Mouse (Mus musculus) embryonic facial prominence, embryonic 14.5 days (tissue): ENCODE results near the gene Ttc16. TPM values are rescaled to one million over a fixed set of nuclear protein-coding genes. Genes with fewer than 3 reads are reported as not detected.

ENCODE experiments used
- ATAC-seq: fragments of 200-750 bp; cut with Nextera tagmentation; 2 replicates; pipeline ENCODE4 v1.8.0; 2017; ENCODE audit warnings: low read depth, moderate number of reproducible peaks, moderate TSS enrichment
- DNase-seq: peaks from one replicate; pipeline ENCODE4 v3.0.0-alpha.2; 2015; ENCODE audit warnings: low spot score
- H3K27ac ChIP-seq: fragments of 300-500 bp; sonication (generic); replicated peaks from 2 replicates; pipeline ENCODE4 v1.5.1; 2014; ENCODE audit warnings: low read depth, mild to moderate bottlenecking, low read length, moderate library complexity
- H3K27me3 ChIP-seq: fragments of 300-500 bp; sonication (generic); replicated peaks from 2 replicates; pipeline ENCODE4 v1.6.1; 2014; ENCODE audit warnings: low read length; ENCODE audit not compliant: control insufficient read depth, insufficient read depth
- H3K36me3 ChIP-seq: fragments of 300-500 bp; sonication (generic); 2 replicates; pipeline ENCODE4 v1.6.1; 2014; ENCODE audit warnings: low read length, mixed read lengths; ENCODE audit not compliant: control insufficient read depth, insufficient read depth
- H3K4me1 ChIP-seq: fragments of 300-500 bp; sonication (generic); 2 replicates; pipeline ENCODE4 v1.6.1; 2014; ENCODE audit warnings: antibody characterized with exemption, low read length; ENCODE audit not compliant: control insufficient read depth, insufficient read depth
- H3K4me2 ChIP-seq: fragments of 300-500 bp; sonication (generic); 2 replicates; pipeline ENCODE4 v1.6.1; 2014; ENCODE audit warnings: low read depth, mild to moderate bottlenecking, low read length, moderate library complexity, mixed read lengths
- H3K4me3 ChIP-seq: fragments of 300-500 bp; sonication (generic); 2 replicates; pipeline ENCODE4 v1.5.1; 2014; ENCODE audit warnings: low read depth, mild to moderate bottlenecking, low read length
- H3K9ac ChIP-seq: fragments of 300-500 bp; sonication (generic); 2 replicates; pipeline ENCODE4 v1.6.1; 2014; ENCODE audit warnings: low read depth, mild to moderate bottlenecking, low read length, moderate library complexity, mixed read lengths
- H3K9me3 ChIP-seq: fragments of 300-500 bp; sonication (generic); 2 replicates; pipeline ENCODE4 v1.6.1; 2016; ENCODE audit warnings: low read length; ENCODE audit not compliant: control insufficient read depth
- WGBS: fragments of 180-500 bp; shearing (Covaris S2); extraction: QIAGEN DNeasy Blood & Tissue Kit; methylation state at CpG from one replicate; pipeline ENCODE4 v1.1.7; 2014; 5-methylcytosine and 5-hydroxymethylcytosine counted together
- polyA plus RNA-seq: library from polyadenylated mRNA; unstranded; fragments of >200 nt; fragmentation: Nextera tagmentation; extraction: Ambion mirVana; gene quantifications from 2 replicates; pipeline ENCODE4 v1.2.1, GENCODE M21; 2014

Ttc16 gene
- polyA plus RNA-seq, 1 experiment from 2014 or later: 0.85 TPM

DNA sequence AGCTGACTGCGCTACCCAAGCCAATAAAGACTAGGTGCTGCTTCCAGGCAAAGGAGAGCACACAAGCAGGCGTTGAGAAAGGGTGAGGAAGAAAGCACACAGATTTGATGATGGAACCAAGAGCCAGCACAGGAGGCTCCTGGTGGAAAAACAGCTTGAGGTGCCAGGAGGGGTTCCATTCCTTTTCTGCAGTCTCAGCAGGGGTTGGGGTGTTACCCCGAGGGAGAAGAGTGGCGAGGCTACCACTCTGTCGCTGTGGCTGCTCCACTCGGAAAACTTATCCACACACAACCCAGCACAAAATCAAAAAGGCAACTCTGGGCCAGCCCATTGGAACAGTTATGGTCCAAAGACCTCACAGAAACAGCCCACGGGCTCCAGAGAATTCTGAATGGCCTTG is 42.2 kb upstream of the Ttc16 start:
- no peak overlapping the region for H3K9ac ChIP-seq
- H3K4me1 ChIP-seq: no peaks in the 10 kb centered on the region
- DNase-seq: no peak
- no peak for ATAC-seq
- 68% methylated on average over 7 of the region's 7 CpGs for WGBS
- H3K27ac ChIP-seq: no peak overlapping the region
- peaks cover 36% of the 10 kb centered on the region for H3K36me3 ChIP-seq
- H3K27me3 ChIP-seq: no peaks in the 10 kb centered on the region
- H3K4me3 ChIP-seq: no peak overlapping the region
- H3K9me3 ChIP-seq: no peaks in the 10 kb centered on the region
- H3K4me2 ChIP-seq: no peak overlapping the region

DNA sequence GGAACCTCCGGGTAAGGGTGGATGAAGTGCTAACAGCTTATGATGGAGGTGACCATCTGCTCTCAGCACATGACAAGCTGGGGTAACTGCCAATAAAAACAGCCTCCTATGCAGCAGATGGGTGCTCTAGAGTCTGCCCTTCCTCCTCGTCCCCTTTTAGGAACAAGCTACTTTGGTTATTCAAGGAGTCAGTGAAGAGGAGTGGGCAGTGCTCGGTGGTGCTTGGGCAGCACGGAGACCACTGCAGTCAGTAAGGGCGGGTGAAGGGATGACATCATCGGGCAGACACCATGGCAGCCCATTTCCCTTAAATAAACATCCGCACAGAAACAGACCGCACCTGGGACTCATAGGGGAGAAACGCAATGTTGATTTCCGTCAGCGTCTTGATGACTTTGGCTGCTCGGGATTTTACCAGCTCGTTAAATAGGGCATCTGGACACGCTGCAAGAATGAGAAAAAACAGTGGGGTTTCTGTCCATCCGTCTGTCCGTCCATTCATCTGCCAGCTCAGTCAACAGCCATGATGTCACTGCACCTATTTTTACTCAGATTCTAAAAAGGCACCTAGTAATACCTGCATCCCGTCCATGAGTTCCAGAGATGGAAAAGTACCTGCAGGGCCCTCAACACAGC is 41.6 kb upstream of the Ttc16 start:
- H3K4me2 ChIP-seq: no peak overlapping the region
- H3K4me3 ChIP-seq: no peak overlapping the region
- WGBS: 70% methylated on average over 17 of the region's 17 CpGs
- H3K9me3 ChIP-seq: no peaks in the 10 kb centered on the region
- H3K27ac ChIP-seq: no peak overlapping the region
- ATAC-seq (no peak; the same call in 1 of the 2 replicates), DNase-seq (peak; percentile 29)
- peaks cover 36% of the 10 kb centered on the region for H3K36me3 ChIP-seq
- H3K27me3 ChIP-seq: no peaks in the 10 kb centered on the region
- H3K9ac ChIP-seq: no peak overlapping the region
- H3K4me1 ChIP-seq: no peaks in the 10 kb centered on the region

DNA sequence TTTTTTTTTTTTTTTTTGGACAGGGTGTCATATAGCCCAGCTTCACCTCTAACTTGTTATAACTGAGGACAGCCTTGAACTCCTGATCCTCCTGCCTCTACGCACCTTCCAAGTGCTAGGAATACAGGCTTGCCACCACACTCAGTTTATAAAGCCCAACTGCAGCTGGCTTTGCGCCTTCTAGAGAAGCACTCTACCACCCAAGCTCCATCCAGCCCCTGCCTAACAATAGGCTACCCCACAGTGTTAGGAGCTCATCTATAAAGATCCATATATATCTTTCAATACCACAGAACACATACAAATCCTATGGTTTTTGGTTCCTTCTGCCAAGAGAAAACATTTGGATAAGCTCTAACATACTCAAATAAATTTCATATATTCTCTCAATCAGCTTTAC is 41.1 kb upstream of the Ttc16 start:
- Histone ChIP-seq H3K27ac (no peak overlapping the region), H3K27me3 (no peaks in the 10 kb centered on the region), H3K4me1 (no peaks in the 10 kb centered on the region), H3K36me3 (peaks cover 36% of the 10 kb centered on the region), H3K4me3 (no peak overlapping the region), H3K9ac (no peak overlapping the region), H3K4me2 (no peak overlapping the region), H3K9me3 (no peaks in the 10 kb centered on the region)
- DNase-seq (no peak), ATAC-seq (no peak)
- 92% methylated on average over 2 of the region's 2 CpGs for WGBS

DNA sequence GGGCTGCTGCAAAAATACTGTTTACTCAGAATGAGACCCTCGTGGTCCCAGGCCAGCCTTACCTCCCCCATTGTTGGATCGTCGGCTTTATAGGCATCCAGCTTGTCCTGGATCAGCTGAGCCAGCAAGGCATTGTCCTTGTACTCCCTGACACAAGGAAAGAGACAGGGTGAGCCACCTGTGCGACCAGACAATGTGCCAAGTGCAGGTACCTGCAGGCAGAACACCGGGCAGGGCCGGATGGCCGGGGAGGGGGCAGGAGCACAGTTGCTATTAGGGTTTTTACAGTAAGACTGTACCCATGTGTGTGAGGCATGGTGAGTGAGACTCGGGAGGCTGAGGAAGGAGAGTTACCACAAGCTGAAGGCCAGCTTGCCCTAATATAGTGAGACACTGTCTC is 36.5 kb upstream of the Ttc16 start:
- Histone ChIP-seq H3K4me2 (no peak overlapping the region), H3K27ac (no peak overlapping the region), H3K4me3 (no peak overlapping the region), H3K36me3 (peaks cover 42% of the 10 kb centered on the region), H3K9ac (no peak overlapping the region), H3K4me1 (no peaks in the 10 kb centered on the region), H3K27me3 (no peaks in the 10 kb centered on the region), H3K9me3 (no peaks in the 10 kb centered on the region)
- DNase-seq (no peak), ATAC-seq (no peak)
- WGBS: 81% methylated on average over 8 of the region's 8 CpGs

DNA sequence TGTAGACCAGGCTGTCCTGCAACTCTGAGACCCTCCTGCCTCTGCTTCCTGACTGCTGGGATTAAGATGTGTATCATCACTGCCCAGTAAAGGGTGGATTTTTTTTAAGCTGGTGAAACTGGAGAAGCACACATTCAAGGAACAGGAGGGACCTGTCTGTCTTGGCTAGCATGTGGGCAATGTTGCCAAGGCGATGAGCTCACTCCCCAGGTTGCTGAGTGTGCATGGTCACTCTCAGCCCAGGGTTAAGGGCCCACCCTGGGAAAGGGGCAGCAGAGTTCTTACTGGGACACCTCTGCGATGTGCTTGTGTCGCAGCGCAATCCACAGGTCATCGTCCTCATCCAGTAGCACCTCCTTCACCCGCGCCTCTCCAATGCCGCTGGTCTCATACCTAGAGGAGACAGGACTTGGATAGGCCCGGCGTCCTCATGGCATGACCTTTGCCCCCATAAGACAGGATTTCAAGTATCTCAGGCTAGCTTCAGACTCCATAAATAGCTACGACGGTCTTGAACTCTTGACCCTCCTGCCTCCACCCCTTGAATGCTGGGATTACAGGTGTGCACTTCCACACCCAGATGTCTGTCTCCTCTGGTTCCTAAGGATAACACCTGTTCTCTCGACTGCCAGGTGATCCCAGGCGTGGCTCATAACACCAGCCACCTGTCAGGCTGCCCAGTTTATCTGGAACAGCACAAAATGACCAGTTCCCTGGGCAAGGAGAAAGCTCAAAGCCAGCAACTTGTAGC is 33.6 kb upstream of the Ttc16 start:
- H3K27ac ChIP-seq: no peak overlapping the region
- ATAC-seq: no peak
- no peaks in the 10 kb centered on the region for H3K27me3 ChIP-seq
- H3K4me3 ChIP-seq: no peak overlapping the region
- H3K36me3 ChIP-seq: peaks cover 28% of the 10 kb centered on the region; the same call in 1 of the 2 replicates
- H3K9ac ChIP-seq: no peak overlapping the region
- H3K4me2 ChIP-seq: no peak overlapping the region
- DNase-seq: no peak
- H3K4me1 ChIP-seq: no peaks in the 10 kb centered on the region
- no peaks in the 10 kb centered on the region for H3K9me3 ChIP-seq
- WGBS: 90% methylated on average over 14 of the region's 14 CpGs

DNA sequence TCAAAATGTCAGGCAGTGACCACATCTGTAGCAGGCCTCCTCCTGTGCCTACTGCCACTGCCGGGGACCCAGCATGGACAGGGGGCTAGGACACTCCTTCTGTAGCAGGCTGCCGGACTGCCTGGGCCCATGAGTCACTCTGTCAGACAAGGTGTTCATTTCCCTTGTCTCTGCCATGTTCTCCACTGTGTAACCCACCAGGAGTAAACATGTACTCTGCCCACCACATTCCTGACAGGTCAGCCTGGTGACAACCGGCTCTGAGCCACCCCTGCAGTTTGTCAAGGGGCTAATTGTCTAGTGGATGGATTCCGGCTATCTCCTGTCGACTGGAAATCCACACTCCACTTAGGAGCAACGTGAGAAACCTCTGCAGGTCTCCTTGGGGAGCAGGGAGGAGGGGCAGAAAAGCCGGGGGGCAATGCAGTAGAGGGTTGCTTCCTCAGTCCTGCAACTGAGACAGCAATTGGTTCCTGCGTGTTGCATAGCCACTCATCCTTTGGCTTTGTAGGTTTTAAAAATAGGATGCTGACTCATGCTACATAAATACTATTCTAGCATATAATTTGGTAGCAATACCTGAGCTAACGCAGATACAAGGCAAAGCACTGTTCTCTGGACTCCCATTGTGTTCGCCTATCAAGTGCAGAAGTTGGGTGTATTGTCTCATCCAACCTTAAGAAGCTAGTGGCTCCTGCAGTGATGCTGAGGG is 23.0 kb upstream of the Ttc16 start:
- H3K27me3 ChIP-seq: no peaks in the 10 kb centered on the region
- DNase-seq (no peak), ATAC-seq (no peak)
- H3K4me3 ChIP-seq: no peak overlapping the region
- no peak overlapping the region for H3K4me2 ChIP-seq
- WGBS: 60% methylated on average over 10 of the region's 10 CpGs
- H3K9me3 ChIP-seq: no peaks in the 10 kb centered on the region
- H3K36me3 ChIP-seq: peaks cover 47% of the 10 kb centered on the region
- H3K4me1 ChIP-seq: no peaks in the 10 kb centered on the region
- H3K9ac ChIP-seq: peak overlapping the region; percentile 8; the same call in 1 of the 2 replicates
- no peak overlapping the region for H3K27ac ChIP-seq

DNA sequence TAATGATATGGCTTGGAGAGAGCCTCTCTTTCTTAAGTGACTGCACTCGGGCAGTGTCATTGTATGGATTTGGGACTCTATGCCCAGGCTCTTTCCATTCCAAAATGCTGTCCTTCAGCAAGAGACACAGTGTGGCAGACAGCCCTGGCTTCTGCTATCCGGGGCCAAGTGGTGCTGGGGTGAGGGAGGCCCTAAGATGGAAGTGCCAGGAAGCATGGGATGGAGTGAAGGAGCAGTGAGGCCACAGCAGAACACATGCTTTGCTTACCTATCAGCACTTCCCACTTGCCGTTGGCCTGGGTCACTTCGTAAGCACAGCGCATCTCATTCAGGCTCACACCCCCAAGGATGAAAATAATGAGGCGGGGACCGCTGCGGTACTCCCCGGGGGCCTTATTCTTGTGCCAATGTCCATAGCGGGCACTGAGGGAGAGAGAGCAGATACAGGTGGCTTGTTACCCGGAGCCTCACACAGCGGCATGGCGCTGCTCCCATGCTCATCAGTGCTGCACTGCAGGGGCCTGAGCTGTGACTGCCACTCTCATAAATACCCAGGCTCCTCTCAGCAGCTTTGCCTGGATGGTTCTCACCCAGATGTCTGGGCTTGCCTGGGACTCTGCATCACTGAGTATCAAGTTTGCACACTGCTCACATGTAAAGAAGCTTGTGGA is 20.4 kb upstream of the Ttc16 start:
- no peak overlapping the region for H3K4me2 ChIP-seq
- no peak for ATAC-seq
- H3K36me3 ChIP-seq: peaks cover 47% of the 10 kb centered on the region
- no peaks in the 10 kb centered on the region for H3K9me3 ChIP-seq
- H3K4me1 ChIP-seq: no peaks in the 10 kb centered on the region
- WGBS: 80% methylated on average over 13 of the region's 13 CpGs
- H3K27me3 ChIP-seq: no peaks in the 10 kb centered on the region
- no peak for DNase-seq
- H3K27ac ChIP-seq: no peak overlapping the region
- H3K9ac ChIP-seq: no peak overlapping the region
- H3K4me3 ChIP-seq: no peak overlapping the region

DNA sequence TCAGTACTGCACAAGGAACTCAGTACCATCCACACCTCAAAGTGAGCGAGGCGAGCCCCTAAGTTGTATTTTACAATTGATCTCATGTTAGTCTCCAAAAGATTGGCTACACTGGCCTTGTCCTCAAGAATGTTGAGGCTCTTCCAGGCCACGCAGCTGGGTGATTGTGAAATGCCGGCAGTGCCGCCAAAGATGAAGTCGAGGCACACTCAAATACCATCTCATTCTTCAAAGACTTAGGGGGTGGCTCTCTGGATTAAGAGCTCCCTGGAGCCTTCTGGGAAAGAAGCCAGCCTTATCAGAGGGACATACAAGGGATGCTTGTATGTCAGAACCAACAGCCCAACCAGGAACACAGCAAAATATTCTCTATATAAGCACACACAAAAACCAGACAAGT is 15.9 kb upstream of the Ttc16 start:
- ATAC-seq: no peak
- WGBS: 83% methylated on average over 6 of the region's 6 CpGs

More for the DNA sequence above, 15.9 kb upstream of the Ttc16 start:
- Histone ChIP-seq H3K4me3 (no peak overlapping the region), H3K27ac (no peak overlapping the region), H3K4me2 (no peak overlapping the region), H3K4me1 (no peaks in the 10 kb centered on the region), H3K36me3 (peaks cover 10% of the 10 kb centered on the region; the same call in 1 of the 2 replicates), H3K9me3 (no peaks in the 10 kb centered on the region), H3K9ac (no peak overlapping the region), H3K27me3 (no peaks in the 10 kb centered on the region)
- peak; percentile 20 for DNase-seq
